Mouse (Mus musculus) G1E (cell line): Measurements from ENCODE around the gene Sec24c. TPM values are rescaled to one million over a fixed set of nuclear protein-coding genes. Genes with fewer than 3 reads are reported as not detected.

Experiments used
- ATAC-seq: 2 replicates; pipeline ENCODE4 v1.8.0; 2016; ENCODE audit warnings: mild to moderate bottlenecking; ENCODE audit not compliant: insufficient number of reproducible peaks, poor library complexity, low FRiP score, severe bottlenecking; ENCODE audit errors: extremely low read depth
- DNase-seq: peaks from one replicate; pipeline ENCODE4 v3.0.0; 2012; ENCODE audit warnings: low spot score
- H3K27me3 ChIP-seq: 2 replicates; pipeline ENCODE4 v1.6.1; 2012; ENCODE audit warnings: mild to moderate bottlenecking, low read length, inconsistent platforms; ENCODE audit not compliant: insufficient read depth
- H3K36me3 ChIP-seq: replicated peaks from 2 replicates; pipeline ENCODE3; 2012; ENCODE audit warnings: mild to moderate bottlenecking, inconsistent platforms
- H3K4me1 ChIP-seq: 2 replicates; pipeline ENCODE4 v1.6.1; 2012; ENCODE audit warnings: low read depth, low read length, inconsistent platforms, mixed read lengths; ENCODE audit not compliant: insufficient read depth
- H3K4me3 ChIP-seq: 2 replicates; pipeline ENCODE4 v1.5.1; 2012; ENCODE audit warnings: low read depth, mild to moderate bottlenecking, inconsistent platforms, low read length, moderate library complexity, mixed read lengths
- H3K9me3 ChIP-seq: replicated peaks from 2 replicates; pipeline ENCODE4 v1.6.1; 2012; ENCODE audit warnings: inconsistent platforms
- CTCF ChIP-seq: IDR thresholded peaks from 2 replicates; pipeline ENCODE4 v1.5.1; 2012; ENCODE audit warnings: low read depth, low read length, inconsistent platforms, mixed read lengths
- GATA1 ChIP-seq: IDR thresholded peaks from 2 replicates; pipeline ENCODE4 v1.6.1; 2012; ENCODE audit warnings: borderline replicate concordance, low read length, inconsistent platforms, mixed read lengths
- GATA2 ChIP-seq: IDR thresholded peaks from 2 replicates; pipeline ENCODE4 v1.6.1; 2012; ENCODE audit warnings: low read depth, low read length, inconsistent platforms, borderline replicate concordance
- POLR2AphosphoS5 ChIP-seq: IDR thresholded peaks from 2 replicates; pipeline ENCODE4 v1.6.1; 2012; ENCODE audit warnings: low read depth, low read length, inconsistent platforms; ENCODE audit not compliant: insufficient replicate concordance
- TAL1 ChIP-seq: conservative IDR thresholded peaks from 2 replicates; pipeline ENCODE4 v1.6.1; 2012; ENCODE audit warnings: low read depth, low read length, inconsistent platforms, mixed read lengths
- polyA plus RNA-seq: library from polyadenylated mRNA; stranded (reverse); fragments of >175 nt; gene quantifications from 2 replicates; pipeline ENCODE4 v1.2.3, GENCODE M21; 2012
- total RNA-seq, 2 experiments: library from RNA; stranded (forward) in 1 of 2; stranded (reverse) in 1 of 2; fragments of 200-1000 nt in 1 of 2; fragments of >200 nt in 1 of 2; fragmentation: Nextera tagmentation in 1 of 2; gene quantifications; 2 replicates each; pipeline ENCODE4 v1.2.3; 2014 to 2017

Sec24c gene
- total and polyA plus RNA-seq, 3 experiments = 101 to 271 (median 119) TPM

DNA sequence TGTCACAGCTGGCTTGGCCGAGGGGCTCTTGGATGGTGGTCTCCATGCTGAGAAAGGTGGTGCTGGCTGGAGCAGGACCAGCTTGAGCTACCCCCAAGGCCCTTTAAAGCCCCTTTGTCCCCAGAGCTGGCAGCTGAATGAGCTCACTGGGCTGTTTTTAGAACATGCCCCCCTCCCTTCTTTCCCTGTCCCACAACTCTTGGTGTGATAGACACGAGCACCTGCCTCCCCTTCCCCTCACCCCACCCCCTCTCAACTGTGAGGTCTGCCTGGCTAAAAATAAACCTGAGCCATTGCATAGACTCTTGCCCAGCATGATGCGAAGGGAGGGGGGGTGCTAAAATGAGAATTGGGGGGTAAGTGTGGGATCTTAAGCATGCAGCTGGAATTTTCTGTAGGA is 9.7 kb upstream of the Sec24c start:
- peaks cover 77% of the 10 kb centered on the region for H3K27me3 ChIP-seq
- TF ChIP-seq GATA2 = no peak
- TF ChIP-seq GATA1 = no peak
- TF ChIP-seq TAL1 = no peak
- no peak for TF ChIP-seq POLR2AphosphoS5
- TF ChIP-seq CTCF = no peak
- DNase-seq = no peak
- H3K4me3 ChIP-seq = no peak overlapping the region
- no peaks in the 10 kb centered on the region for H3K9me3 ChIP-seq
- H3K36me3 ChIP-seq = no peaks in the 10 kb centered on the region
- H3K4me1 ChIP-seq = peaks cover 20% of the 10 kb centered on the region
- ATAC-seq = no peak

- TF ChIP-seq GATA1 = no peak
- no peak for TF ChIP-seq CTCF
- no peak for TF ChIP-seq POLR2AphosphoS5
- no peak for TF ChIP-seq GATA2
- TF ChIP-seq TAL1 = no peak
- no peaks in the 10 kb centered on the region for H3K9me3 ChIP-seq
- H3K36me3 ChIP-seq = peaks cover 3% of the 10 kb centered on the region
- no peak for ATAC-seq
- 0 out of 2 replicates have a peak, but pooled peaks cover 3% of the 10 kb centered on the region for H3K4me1 ChIP-seq
- H3K27me3 ChIP-seq = peaks cover 63% of the 10 kb centered on the region
- H3K4me3 ChIP-seq = no peak overlapping the region
- DNase-seq = no peak
Measured at GRCm38 (mm10) chr14:20667469-20667868, 6.6 kb upstream of the Sec24c start.

- no peak within 1 kb of the TSS for H3K4me3 ChIP-seq
- peaks cover 5% of the 10 kb centered on the region for H3K36me3 ChIP-seq
- H3K9me3 ChIP-seq = no peaks in the 10 kb centered on the region
- H3K27me3 ChIP-seq = peaks cover 55% of the 10 kb centered on the region
- ATAC-seq = no peak
- no peak for DNase-seq
- TF ChIP-seq GATA1 (no peak), POLR2AphosphoS5 (no peak), CTCF (no peak), GATA2 (no peak), TAL1 (no peak)
- peaks cover 8% of the 10 kb centered on the region; the same call in 1 of the 2 replicates for H3K4me1 ChIP-seq
Measured at GRCm38 (mm10) chr14:20668154-20668810, 5.8 kb upstream of the Sec24c start, which contains the start of gene Synpo2l. TSS of gene Synpo2l (minus strand) at chr14:20668354.

DNA sequence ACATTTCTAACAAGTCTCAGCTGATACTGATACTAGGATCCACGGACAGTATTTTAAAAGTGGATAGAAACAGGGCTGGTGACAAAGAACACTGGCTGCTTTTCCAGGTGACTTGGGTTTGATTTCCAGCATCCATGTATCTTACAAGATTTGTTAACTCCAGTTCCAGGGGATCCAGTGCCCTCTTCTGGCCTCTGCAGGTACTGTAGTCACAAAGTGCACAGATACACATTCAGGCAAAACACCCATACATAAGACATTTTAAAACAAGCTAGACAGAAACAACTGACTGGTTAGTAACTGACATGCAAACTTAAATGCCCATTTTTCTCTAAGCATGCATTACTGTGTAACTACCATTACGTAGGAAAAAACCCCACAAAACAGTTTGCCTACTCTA is 1.1 kb upstream of the Sec24c start:
- Histone ChIP-seq H3K9me3 (no peaks in the 10 kb centered on the region), H3K36me3 (peaks cover 31% of the 10 kb centered on the region), H3K4me1 (peaks cover 25% of the 10 kb centered on the region), H3K27me3 (peaks cover 14% of the 10 kb centered on the region), H3K4me3 (peak overlapping the region; percentile 9; the same call in 1 of the 2 replicates)
- DNase-seq = no peak
- no peak for TF ChIP-seq GATA2
- no peak for TF ChIP-seq GATA1
- peak; percentile 49 for TF ChIP-seq CTCF
- no peak for TF ChIP-seq POLR2AphosphoS5
- no peak for TF ChIP-seq TAL1
- no peak for ATAC-seq

- Histone ChIP-seq H3K4me1 (peaks cover 28% of the 10 kb centered on the region), H3K4me3 (peak overlapping the region; percentile 93), H3K9me3 (no peaks in the 10 kb centered on the region), H3K27me3 (peaks cover 7% of the 10 kb centered on the region), H3K36me3 (peaks cover 38% of the 10 kb centered on the region)
- peak; percentile 64 for DNase-seq
- TF ChIP-seq POLR2AphosphoS5 = no peak
- peak; percentile 48 for ATAC-seq
Measured at GRCm38 (mm10) chr14:20673735-20674063, 409 bp upstream of the Sec24c start.

GRCm38 (mm10) chr14:20677906-20678305 is 3.8 kb downstream of the Sec24c start:
- no peaks in the 10 kb centered on the region for H3K27me3 ChIP-seq
- TF ChIP-seq CTCF (no peak), GATA1 (no peak), GATA2 (no peak), POLR2AphosphoS5 (no peak), TAL1 (no peak)
- ATAC-seq (no peak), DNase-seq (no peak)
- H3K4me3 ChIP-seq = no peak overlapping the region
- H3K4me1 ChIP-seq = peaks cover 44% of the 10 kb centered on the region
- peaks cover 76% of the 10 kb centered on the region for H3K36me3 ChIP-seq
- H3K9me3 ChIP-seq = no peaks in the 10 kb centered on the region

DNA sequence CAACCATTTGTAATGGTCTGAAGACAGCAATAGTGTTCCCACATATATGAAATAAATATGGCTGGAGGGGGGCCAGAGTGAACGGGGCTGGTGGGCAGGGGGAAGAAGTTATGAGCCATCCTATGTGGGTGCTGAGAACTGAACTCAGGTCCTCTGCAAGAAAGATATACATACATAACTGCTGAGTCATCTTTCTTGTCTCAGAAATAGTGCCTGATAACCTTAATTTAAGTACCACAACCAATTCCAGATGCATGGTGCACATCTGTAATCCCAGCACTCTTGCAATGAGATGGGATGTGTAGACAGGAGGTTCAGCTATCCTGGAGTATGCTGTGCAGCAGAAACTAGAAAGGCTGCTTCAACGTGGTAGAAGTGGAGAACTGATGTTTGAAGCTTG is 7.6 kb downstream of the Sec24c start:
- H3K36me3 ChIP-seq = peaks cover 100% of the 10 kb centered on the region
- ATAC-seq = no peak
- TF ChIP-seq GATA2 (no peak), GATA1 (no peak), CTCF (no peak), POLR2AphosphoS5 (no peak), TAL1 (no peak)
- peaks cover 24% of the 10 kb centered on the region; the same call in 1 of the 2 replicates for H3K4me1 ChIP-seq
- no peak for DNase-seq
- no peaks in the 10 kb centered on the region for H3K27me3 ChIP-seq
- no peak overlapping the region for H3K4me3 ChIP-seq
- no peaks in the 10 kb centered on the region for H3K9me3 ChIP-seq
